Mouse (Mus musculus) subcutaneous adipose tissue, adult 2 months (tissue): ENCODE data around the gene Hdac4. TPM values are rescaled to one million over a fixed set of nuclear protein-coding genes. Genes with fewer than 3 reads are reported as not detected.

Experiments
- polyA plus RNA-seq: library from polyadenylated mRNA; depleted of rRNA; stranded (reverse); fragments of >200 nt; gene quantifications from 2 replicates; pipeline ENCODE4 v1.2.3, GENCODE M21; 2012; ENCODE audit warnings: low replicate concordance; rRNA removed

The Hdac4 gene
- 10.7 and 30.8 TPM in 2 replicates for polyA plus RNA-seq

GRCm38 (mm10) chr1:92195360-92196149, at the start of gene Hdac4:
Hdac4 (minus strand) TSS chr1:92195699.

